Mouse (Mus musculus): ENCODE measurements at regions not wholly inside any gene's neighbourhood (a gene's known extent, or its start where the extent isn't known, plus 50 kb on each side); places are given as distances from the start of the nearest gene placed in this dataset.

GRCm38 (mm10) chr6:35804041-35804440 lies 264.4 kb upstream of the Mtpn start:
- TF ChIP-seq MYOG (IDR thresholded peaks at IDR 0.05; ENCODE audit: control insufficient read depth, extremely low read depth, insufficient read length): no peak
- no peak for TF ChIP-seq CEBPB (IDR thresholded peaks at IDR 0.05; ENCODE audit: low read depth)
- TF ChIP-seq CTCF (IDR thresholded peaks at IDR 0.05; ENCODE audit: control insufficient read depth, insufficient read depth, insufficient read length): no peak
- no peak for TF ChIP-seq FOSL1 (IDR thresholded peaks at IDR 0.05; ENCODE audit: insufficient read depth, low read length, poor library complexity, severe bottlenecking)

All from C2C12 (cell line).